Mouse (Mus musculus) CH12.LX (cell line): ENCODE measurements around the gene Pds5a. TPM values are rescaled to one million over a fixed set of nuclear protein-coding genes. Genes with fewer than 3 reads are reported as not detected.

ENCODE experiments used
- DNase-seq: peaks from one replicate; pipeline ENCODE4 v3.0.0-alpha.2; 2013; ENCODE audit errors: extremely low read depth
- H3K27ac ChIP-seq: 2 replicates; pipeline ENCODE4 v1.5.1; 2012; ENCODE audit warnings: low read depth, mild to moderate bottlenecking, control low read depth, moderate library complexity; ENCODE audit not compliant: insufficient read depth
- H3K27me3 ChIP-seq: replicated peaks from 2 replicates; pipeline ENCODE3; 2012; ENCODE audit warnings: inconsistent platforms
- H3K36me3 ChIP-seq, 2 experiments: replicated peaks in 1 of 2; 2 replicates each; pipeline versions ENCODE3 to v1.6.1; 2012; ENCODE audit warnings: inconsistent platforms in 1 of 2, low read length in 1 of 2, mild to moderate bottlenecking in 1 of 2, mixed read lengths in 1 of 2, moderate library complexity in 1 of 2; ENCODE audit not compliant: control insufficient read depth in 1 of 2, insufficient read depth in 1 of 2
- H3K4me1 ChIP-seq, 2 experiments: 2 replicates each; pipeline ENCODE4 v1.6.1; 2012; ENCODE audit warnings: inconsistent platforms in 1 of 2, moderate library complexity in 1 of 2; ENCODE audit not compliant: insufficient read depth in 2 of 2, control insufficient read depth in 1 of 2
- H3K4me2 ChIP-seq: 2 replicates; pipeline ENCODE4 v1.6.1; 2012; ENCODE audit warnings: low read depth, mild to moderate bottlenecking, control low read depth; ENCODE audit not compliant: poor library complexity, insufficient read depth, severe bottlenecking
- H3K4me3 ChIP-seq, 3 experiments: fragments of 150-350 bp in 1 of 3; sonication (generic) in 1 of 3; replicated peaks in 1 of 3; 2 replicates each; pipeline versions ENCODE3 to v1.5.1; 2011 to 2012; ENCODE audit warnings: low read depth in 2 of 3, low read length in 2 of 3, mild to moderate bottlenecking in 2 of 3, moderate library complexity in 2 of 3, control low read depth in 1 of 3, improper control_type of control experiment in 1 of 3, inconsistent platforms in 1 of 3, mixed read lengths in 1 of 3; ENCODE audit not compliant: poor library complexity in 1 of 3
- H3K79me2 ChIP-seq: replicated peaks from 2 replicates; pipeline ENCODE4 v1.6.1; 2012; ENCODE audit warnings: mild to moderate bottlenecking, moderate library complexity; ENCODE audit not compliant: control insufficient read depth, poor library complexity, insufficient read depth, severe bottlenecking; ENCODE audit errors: extremely low read depth
- H3K9ac ChIP-seq: 2 replicates; pipeline ENCODE4 v1.6.1; 2012; ENCODE audit warnings: low read depth, mild to moderate bottlenecking, control low read depth, moderate library complexity; ENCODE audit not compliant: insufficient read depth
- H3K9me3 ChIP-seq: replicated peaks from 2 replicates; pipeline ENCODE3; 2012; ENCODE audit warnings: low read length, inconsistent platforms, mixed read lengths
- CTCF ChIP-seq, 2 experiments: IDR thresholded peaks in 1 of 2; conservative IDR thresholded peaks in 1 of 2; 2 replicates each; pipeline ENCODE4 v1.5.1; 2011 to 2012; ENCODE audit warnings: low read depth in 2 of 2, low read length in 2 of 2, improper control_type of control experiment in 1 of 2, inconsistent platforms in 1 of 2, mild to moderate bottlenecking in 1 of 2, moderate library complexity in 1 of 2
- ETS1 ChIP-seq: conservative IDR thresholded peaks from 2 replicates; pipeline ENCODE4 v1.6.1; 2012; ENCODE audit warnings: low read depth, mild to moderate bottlenecking, inconsistent platforms, low read length, improper control_type of control experiment, moderate library complexity
- MAFK ChIP-seq: IDR thresholded peaks from 2 replicates; pipeline ENCODE4 v1.6.1; 2011; ENCODE audit warnings: low read length, improper control_type of control experiment; ENCODE audit not compliant: insufficient replicate concordance
- MAZ ChIP-seq: IDR thresholded peaks from 2 replicates; pipeline ENCODE4 v1.6.1; 2012; ENCODE audit warnings: low read depth, mild to moderate bottlenecking, inconsistent platforms, low read length, improper control_type of control experiment, moderate library complexity
- MXI1 ChIP-seq: IDR thresholded peaks from 2 replicates; pipeline ENCODE4 v1.6.1; 2011; ENCODE audit warnings: mild to moderate bottlenecking, low read depth, low read length, improper control_type of control experiment
- RAD21 ChIP-seq: IDR thresholded peaks from 2 replicates; pipeline ENCODE4 v1.6.1; 2011; ENCODE audit warnings: low read depth, mild to moderate bottlenecking, low read length, improper control_type of control experiment, moderate library complexity
- SMC3 ChIP-seq: IDR thresholded peaks from 2 replicates; pipeline ENCODE4 v1.6.1; 2011; ENCODE audit warnings: low read depth, low read length, improper control_type of control experiment
- ZNF384 ChIP-seq: IDR thresholded peaks from 2 replicates; pipeline ENCODE4 v1.6.1; 2012; ENCODE audit warnings: low read depth, low read length, improper control_type of control experiment, inconsistent platforms
- dilution Hi-C: fragments of 300-500 bp; cut with MboI; formaldehyde crosslinking; loops from 2 replicates; pipeline ENCODE4 v1.14.3; 2020; ENCODE audit warnings: low sequenced_read_pairs; ENCODE audit not compliant: extremely low pct_unique_long_range_greater_than_20kb, extremely low pct_ligation_motif_present
- in situ Hi-C: fragments of 300-500 bp; cut with MboI; formaldehyde crosslinking; loops from 3 replicates; pipeline ENCODE4 v1.14.3; 2019; ENCODE audit warnings: low sequenced_read_pairs, low pct_ligation_motif_present, low pct_unique_long_range_greater_than_20kb, mixed read lengths
- polyA plus RNA-seq: library from polyadenylated mRNA; unstranded; fragments of >175 nt; gene quantifications from 2 replicates; pipeline ENCODE4 v1.2.1, GENCODE M21; 2012; ENCODE audit warnings: low read depth; ENCODE audit not compliant: insufficient read length
- total RNA-seq, 2 experiments: library from RNA; depleted of rRNA; stranded (reverse); fragments of 300-350 nt in 1 of 2; fragments of >200 nt in 1 of 2; gene quantifications; 2 replicates each; pipeline ENCODE4 v1.2.3; 2012 to 2014

Gene Pds5a
- total and polyA plus RNA-seq, 3 experiments = 126 to 178 (median 140) TPM

DNA sequence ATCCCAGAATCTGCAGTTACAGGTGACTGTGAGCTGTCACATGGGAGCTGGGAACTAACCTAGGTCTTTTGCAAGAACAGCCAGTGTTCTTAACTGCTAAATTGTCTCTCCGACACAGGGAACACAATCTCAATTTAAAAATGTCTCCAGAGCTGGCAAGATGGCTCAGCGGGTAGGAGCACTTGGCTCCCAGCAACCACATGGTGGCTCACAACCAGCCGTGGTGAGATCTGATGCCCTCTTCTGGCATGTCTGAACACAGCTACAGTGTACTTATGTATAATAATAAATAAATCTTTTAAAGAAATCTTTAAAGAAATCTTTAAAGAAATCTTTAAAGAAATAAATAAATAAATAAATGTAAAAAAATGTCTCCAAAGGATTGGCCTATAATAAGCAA lies 30.4 kb downstream of the Pds5a start:
- Histone ChIP-seq H3K79me2 (peaks cover 66% of the 10 kb centered on the region), H3K36me3 (peaks cover 14 to 60% of the 10 kb centered on the region in 2 experiments), H3K27me3 (no peaks in the 10 kb centered on the region), H3K4me1 (peaks cover 7 to 17% of the 10 kb centered on the region in 2 experiments), H3K27ac (no peak overlapping the region), H3K4me3 (no peak overlapping the region), H3K4me2 (no peak overlapping the region), H3K9ac (no peak overlapping the region), H3K9me3 (no peaks in the 10 kb centered on the region)
- in situ Hi-C loops = no loop called here
- TF ChIP-seq CTCF (conservative IDR thresholded peaks at IDR 0.05 in 1 of 2, IDR thresholded peaks at IDR 0.05 in 1 of 2; ENCODE audit: low read depth in 2 of 2, low read length in 2 of 2) = peak in 1 of 2 experiments; percentile 62; a peak in 2 of 4 replicates
- no peak for TF ChIP-seq SMC3
- dilution Hi-C loops = no loop called here
- peak; percentile 17 for DNase-seq

DNA sequence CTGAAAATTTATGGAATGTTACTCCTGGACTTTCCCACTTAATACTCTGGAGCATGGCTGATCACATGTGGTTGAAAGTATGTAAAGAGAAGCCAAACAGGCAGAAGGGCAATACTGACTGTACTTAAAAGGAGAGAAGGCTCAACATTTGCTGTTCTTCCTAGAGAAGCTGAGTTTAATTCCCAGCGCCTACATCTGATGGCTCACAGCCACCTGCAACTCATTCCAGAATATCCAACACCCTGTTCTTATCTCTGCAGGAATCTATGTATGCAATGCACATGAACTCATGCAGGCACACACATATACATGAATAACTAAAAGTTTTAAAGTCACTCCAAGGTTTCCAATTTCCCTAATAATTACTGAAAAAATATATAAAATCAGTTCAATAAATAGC lies 32.7 kb downstream of the Pds5a start:
- no peak for TF ChIP-seq ETS1
- no peak for TF ChIP-seq MXI1
- dilution Hi-C loops (no loop called here), in situ Hi-C loops (no loop called here)
- Histone ChIP-seq H3K27me3 (no peaks in the 10 kb centered on the region), H3K79me2 (peaks cover 56% of the 10 kb centered on the region), H3K9me3 (no peaks in the 10 kb centered on the region), H3K4me2 (no peak overlapping the region), H3K4me3 (no peak overlapping the region), H3K4me1 (peaks cover 0 to 2% of the 10 kb centered on the region in 2 experiments; a peak in 3 of 4 replicates), H3K36me3 (peaks cover 22 to 69% of the 10 kb centered on the region in 2 experiments), H3K27ac (no peak overlapping the region), H3K9ac (no peak overlapping the region)
- no peak for DNase-seq

DNA sequence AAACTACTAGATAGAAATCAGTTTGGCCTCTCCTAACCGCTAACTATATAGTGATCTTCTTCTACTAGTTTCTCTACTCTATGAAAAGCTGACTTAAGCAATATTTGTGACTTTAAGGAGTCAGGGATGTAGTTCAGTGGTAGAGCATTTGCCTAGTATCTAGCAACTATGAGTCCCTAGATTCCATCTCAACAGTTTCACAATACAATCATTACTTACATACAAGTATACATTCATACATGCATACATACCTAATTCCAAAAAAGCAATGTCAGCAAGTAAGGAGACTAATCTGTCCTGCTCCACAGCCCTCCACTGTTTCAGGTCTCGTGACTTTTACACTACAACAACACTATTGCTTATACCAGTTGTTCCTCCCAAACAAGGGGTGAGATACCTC lies 36.1 kb downstream of the Pds5a start:
- Histone ChIP-seq H3K9ac (no peak overlapping the region), H3K4me3 (no peak overlapping the region), H3K79me2 (peaks cover 28% of the 10 kb centered on the region), H3K4me1 (no peaks in the 10 kb centered on the region), H3K9me3 (no peaks in the 10 kb centered on the region), H3K4me2 (no peak overlapping the region), H3K27ac (no peak overlapping the region), H3K27me3 (no peaks in the 10 kb centered on the region), H3K36me3 (peaks cover 28 to 74% of the 10 kb centered on the region in 2 experiments)
- DNase-seq = no peak
- dilution Hi-C loops = no loop called here
- TF ChIP-seq MAZ (no peak), ZNF384 (no peak), RAD21 (no peak), MAFK (0 out of 2 replicates have a peak, but pooled peaks have one; percentile 59), SMC3 (no peak)
- in situ Hi-C loops = no loop called here
